Mouse (Mus musculus) adipose tissue, adult 10 weeks (tissue): ENCODE measurements around the gene Olfr725. TPM values are rescaled to one million over a fixed set of nuclear protein-coding genes. Genes with fewer than 3 reads are reported as not detected.

Source experiments
- polyA plus RNA-seq: library from polyadenylated mRNA; stranded (reverse); fragments of 350-450 nt; fragmentation: Illumina TruSeq; extraction: RNeasy Lipid Tissue Mini Kit (QIAGEN cat#74804); gene quantifications from one replicate; pipeline ENCODE4 v1.2.3, GENCODE M21; 2014; ENCODE audit warnings: low read depth, low replicate concordance

Olfr725 gene
- not detected for polyA plus RNA-seq

DNA sequence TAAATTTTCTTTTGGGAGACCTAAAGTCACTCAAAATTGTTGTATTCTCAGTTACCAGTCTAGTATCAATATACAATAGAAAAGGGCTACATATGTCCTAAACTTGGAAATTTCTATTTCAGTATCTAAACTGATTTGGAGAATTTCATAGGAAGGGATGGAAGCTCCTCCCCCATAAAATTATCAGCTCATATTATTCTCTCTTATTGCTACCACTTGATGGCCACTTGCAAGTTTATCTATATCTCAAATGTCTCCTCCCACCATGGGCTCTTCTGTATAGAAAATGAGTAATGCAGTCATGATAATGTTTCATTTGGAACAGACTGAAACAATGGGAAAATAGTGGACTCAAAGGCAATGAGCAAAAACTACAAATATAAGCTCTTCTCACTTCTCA lies at the start of gene Olfr725:
Gene Olfr725, minus strand, starts transcription at position 101 of the 400 bp plus-strand sequence.

Other genes with a start within 250 kb of the Olfr725 start
- not detected for gene Olfr722, start 138.4 kb downstream of the Olfr725 start, polyA plus RNA-seq
- gene Olfr723, start 108.6 kb downstream of the Olfr725 start, polyA plus RNA-seq: not detected
- gene Olfr724, start 77.1 kb downstream of the Olfr725 start, polyA plus RNA-seq: not detected
- gene Olfr726, start 50.6 kb upstream of the Olfr725 start, polyA plus RNA-seq: not detected
- not detected for gene Olfr727, start 82.8 kb upstream of the Olfr725 start, polyA plus RNA-seq
- not detected for gene Olfr728, start 102.3 kb upstream of the Olfr725 start, polyA plus RNA-seq
- not detected for gene Olfr729, start 112.5 kb upstream of the Olfr725 start, polyA plus RNA-seq
- gene Olfr730, start 147.8 kb upstream of the Olfr725 start, polyA plus RNA-seq: not detected
- not detected for gene Olfr731, start 201.5 kb upstream of the Olfr725 start, polyA plus RNA-seq
- not detected for gene Olfr732, start 243.8 kb upstream of the Olfr725 start, polyA plus RNA-seq